Mouse (Mus musculus) heart, postnatal 0 days (tissue): ENCODE measurements around the gene Ube4b.

Experiments
- CTCF ChIP-seq: IDR thresholded peaks from 2 replicates; pipeline ENCODE4 v1.5.1; 2016; ENCODE audit warnings: antibody characterized with exemption, control low read depth, low read depth
- EP300 ChIP-seq: IDR thresholded peaks from 2 replicates; pipeline ENCODE4 v1.6.1; 2016; ENCODE audit warnings: antibody characterized with exemption, low read depth

GRCm38 (mm10) chr4:149334881-149335280 lies 91.7 kb downstream of the Ube4b start:
- TF ChIP-seq CTCF = no peak
- TF ChIP-seq EP300 = no peak
